Mouse (Mus musculus): ENCODE measurements around the gene Vegfa. TPM values are rescaled to one million over a fixed set of nuclear protein-coding genes. Genes with fewer than 3 reads are reported as not detected.

The Vegfa gene
- total RNA-seq (2023) = 1 to 10 TPM; 2.1 to 2.4 TPM

DNA sequence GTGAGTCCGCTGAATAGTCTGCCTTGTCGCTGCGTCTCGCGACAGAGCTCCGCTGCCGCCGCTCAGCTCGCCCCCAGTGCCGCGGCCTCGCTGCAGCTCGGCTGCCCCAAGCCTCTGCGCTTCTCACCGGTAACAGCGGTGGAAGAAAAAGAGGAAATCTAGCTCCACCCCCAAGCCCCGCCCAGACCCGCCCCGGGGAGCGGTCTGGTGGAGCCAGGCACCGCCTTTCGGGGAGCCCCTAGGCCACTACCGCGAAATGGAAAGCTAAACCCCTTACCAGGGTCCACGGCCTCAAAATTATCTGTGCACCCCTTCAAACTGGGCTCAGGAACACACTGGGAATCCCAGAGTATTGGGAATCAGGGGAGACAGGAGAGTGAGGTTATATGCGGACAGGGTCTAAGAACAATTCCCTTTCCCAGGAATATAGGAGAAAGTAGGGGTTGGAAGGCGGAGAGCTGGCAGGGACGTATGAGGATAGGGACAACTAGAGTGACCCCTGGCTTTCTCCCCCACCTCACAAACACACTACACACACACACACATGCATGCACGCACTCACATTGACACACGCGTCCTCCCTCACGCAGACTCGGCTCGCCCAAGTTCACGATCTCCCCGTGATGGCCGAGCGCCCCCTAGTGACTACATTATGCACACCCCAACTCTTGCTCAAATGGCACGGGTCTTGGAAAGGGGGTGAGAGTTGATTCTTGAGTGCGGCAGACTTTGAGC is at the start of gene Vegfa:
Vegfa (minus strand) TSS at position 113 of the 735 bp plus-strand sequence.

Other genes with a start within 250 kb of the Vegfa start
- 10 to 100 TPM; 50.3 to 52.5 TPM for gene Mrps18a, start 78.6 kb upstream of the Vegfa start, total RNA-seq (2023)
- gene Rsph9, start 111.8 kb upstream of the Vegfa start, total RNA-seq (2023) = not detected
- 10 to 100 TPM; 23.8 to 25.9 TPM for gene Mad2l1bp, start 121.2 kb upstream of the Vegfa start, total RNA-seq (2023)
- gene Gtpbp2, start 128.7 kb upstream of the Vegfa start, total RNA-seq (2023) = 100 to 1,000 TPM; 209 to 215 TPM
- 10 to 100 TPM; 12.1 to 14.6 TPM for gene Polh, start 170.3 kb upstream of the Vegfa start, total RNA-seq (2023)
- 10 to 100 TPM; 37.5 to 41.9 TPM for gene Xpo5, start 170.4 kb upstream of the Vegfa start, total RNA-seq (2023)
- gene Polr1c, start 215.7 kb upstream of the Vegfa start, total RNA-seq (2023) = 10 to 100 TPM; 60.8 to 70.2 TPM
- 100 to 1,000 TPM; 110 TPM for gene Yipf3, start 215.7 kb upstream of the Vegfa start, total RNA-seq (2023)
- gene Lrrc73, start 221.2 kb upstream of the Vegfa start, total RNA-seq (2023) = 1 to 10 TPM; 3.2 to 4.9 TPM